Mouse (Mus musculus) splenic B cell, adult 2 months (primary cell): ENCODE measurements around the gene Tef.

Experiments used
- DNase-seq: peaks from one replicate; pipeline ENCODE4 v3.0.0-alpha.2; 2011; ENCODE audit warnings: low read depth, low spot score
- H3K27me3 ChIP-seq: 2 replicates; pipeline ENCODE4 v1.6.1; 2012; ENCODE audit warnings: mild to moderate bottlenecking, low read length, moderate library complexity, mixed read lengths; ENCODE audit not compliant: control insufficient read depth, poor library complexity, insufficient read depth, severe bottlenecking
- H3K36me3 ChIP-seq: 2 replicates; pipeline ENCODE4 v1.6.1; 2012; ENCODE audit warnings: mild to moderate bottlenecking, low read length, moderate library complexity, mixed read lengths; ENCODE audit not compliant: control insufficient read depth, poor library complexity, insufficient read depth, severe bottlenecking

The Tef gene

DNA sequence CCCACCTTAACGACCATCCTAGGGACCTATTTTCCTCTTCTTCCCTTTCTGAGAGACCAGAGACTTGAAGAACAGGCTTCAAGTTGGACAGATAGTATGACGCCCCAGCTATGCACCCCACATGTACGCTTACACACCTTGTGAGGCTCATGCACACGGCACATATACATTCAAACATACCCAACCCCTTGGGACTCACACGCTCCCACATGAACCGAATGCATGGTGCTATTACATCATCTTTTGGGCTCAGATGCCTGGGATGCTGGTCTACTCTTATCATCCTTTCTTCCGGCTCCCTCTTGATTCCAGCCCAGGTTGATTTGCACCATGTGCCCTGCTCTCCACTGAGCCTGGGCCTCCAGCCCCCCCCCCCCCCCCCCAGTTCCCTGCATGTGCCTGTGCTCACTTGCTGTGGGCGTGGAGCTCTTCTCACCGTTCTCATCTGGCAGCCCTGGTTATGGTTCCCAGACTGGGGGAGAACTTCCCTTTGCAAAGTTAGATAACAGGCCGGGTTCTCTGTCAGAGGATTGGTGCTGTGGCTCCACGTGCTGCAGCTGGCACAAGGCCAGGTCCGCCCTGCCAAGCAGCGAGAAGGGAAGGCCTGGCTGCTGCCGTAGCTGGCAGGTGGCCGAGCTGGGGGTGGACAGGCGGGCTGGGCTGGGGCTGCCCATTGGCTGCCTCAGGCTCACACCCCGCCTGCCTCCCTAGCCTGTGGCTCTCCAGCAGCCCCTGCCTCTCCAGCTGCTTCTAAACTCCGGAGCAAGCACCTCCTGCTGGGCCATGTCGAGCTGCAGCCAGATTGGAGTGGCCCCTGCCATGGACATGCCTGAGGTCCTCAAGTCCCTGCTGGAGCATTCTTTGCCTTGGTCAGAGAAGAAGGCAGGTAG is at the start of gene Tef:
TSS of gene Tef (plus strand) at position 421 of the 890 bp plus-strand sequence.
- Histone ChIP-seq H3K36me3 (no peaks in the 10 kb centered on the region), H3K27me3 (no peaks in the 10 kb centered on the region)
- DNase-seq: peak; percentile 89

DNA sequence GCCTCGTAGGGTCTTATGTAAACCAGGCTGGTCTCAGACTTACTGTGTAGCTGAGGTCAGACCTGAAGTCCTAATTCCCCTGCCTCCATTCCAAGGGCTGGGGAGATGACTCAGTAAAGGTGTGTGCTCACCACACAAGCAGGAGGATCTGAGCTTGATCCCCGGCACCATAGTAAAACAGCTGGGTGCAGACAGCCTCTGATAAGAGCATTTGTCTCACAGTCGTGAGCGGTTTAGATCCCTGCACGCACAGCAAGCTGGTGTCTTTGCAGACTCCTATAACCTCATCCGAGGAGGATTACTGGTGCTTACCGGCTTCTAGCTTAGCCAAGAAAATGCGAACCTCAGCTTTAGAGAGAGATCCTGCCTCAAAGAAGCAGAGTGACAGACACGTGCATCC is 48.6 kb upstream of the Tef start:
- DNase-seq: no peak
- Histone ChIP-seq H3K27me3 (no peaks in the 10 kb centered on the region), H3K36me3 (0 out of 2 replicates have a peak, but pooled peaks cover 2% of the 10 kb centered on the region)

DNA sequence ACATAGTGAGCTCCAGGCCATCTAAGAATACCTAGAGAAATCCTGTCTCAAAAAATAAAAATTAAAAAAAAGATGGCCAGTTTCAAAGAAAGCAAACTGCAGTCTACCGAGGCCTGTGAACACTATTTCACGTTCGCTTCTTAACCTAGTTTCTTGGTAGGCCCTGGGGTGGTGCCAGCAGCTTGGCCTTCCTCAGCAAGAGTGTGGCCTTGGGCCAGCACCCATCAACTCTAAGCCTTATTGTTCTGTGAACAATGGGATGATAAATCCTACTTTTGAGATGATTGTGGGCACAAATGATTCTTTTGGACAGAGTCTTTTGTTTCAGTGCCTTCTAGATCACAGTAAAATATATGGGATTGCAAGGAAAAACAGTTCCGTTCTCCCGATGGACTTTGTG is 43.5 kb upstream of the Tef start:
- DNase-seq: no peak
- Histone ChIP-seq H3K36me3 (0 out of 2 replicates have a peak, but pooled peaks cover 4% of the 10 kb centered on the region), H3K27me3 (no peaks in the 10 kb centered on the region; the same call in 1 of the 2 replicates)

DNA sequence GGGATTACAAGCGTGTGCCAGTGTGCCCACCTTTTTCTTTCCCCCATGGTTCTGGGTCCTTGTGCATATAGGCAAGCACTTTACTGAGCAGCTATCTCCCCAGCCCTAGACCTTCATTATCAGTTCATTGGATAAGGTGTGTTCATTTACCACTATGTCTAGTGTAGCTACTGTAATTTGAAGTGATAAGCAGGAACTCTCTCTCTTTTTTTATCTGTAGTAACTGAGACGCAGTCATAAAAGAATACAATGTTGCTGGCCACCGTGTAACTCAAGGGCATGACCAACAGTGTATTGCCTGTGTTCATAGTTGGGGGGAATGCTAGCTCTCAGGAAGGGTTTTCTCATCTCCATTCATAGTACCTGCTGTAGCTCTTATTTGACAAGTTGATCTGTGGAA is 42.7 kb upstream of the Tef start:
- DNase-seq: no peak
- no peaks in the 10 kb centered on the region; the same call in 1 of the 2 replicates for H3K27me3 ChIP-seq
- 0 out of 2 replicates have a peak, but pooled peaks cover 4% of the 10 kb centered on the region for H3K36me3 ChIP-seq

DNA sequence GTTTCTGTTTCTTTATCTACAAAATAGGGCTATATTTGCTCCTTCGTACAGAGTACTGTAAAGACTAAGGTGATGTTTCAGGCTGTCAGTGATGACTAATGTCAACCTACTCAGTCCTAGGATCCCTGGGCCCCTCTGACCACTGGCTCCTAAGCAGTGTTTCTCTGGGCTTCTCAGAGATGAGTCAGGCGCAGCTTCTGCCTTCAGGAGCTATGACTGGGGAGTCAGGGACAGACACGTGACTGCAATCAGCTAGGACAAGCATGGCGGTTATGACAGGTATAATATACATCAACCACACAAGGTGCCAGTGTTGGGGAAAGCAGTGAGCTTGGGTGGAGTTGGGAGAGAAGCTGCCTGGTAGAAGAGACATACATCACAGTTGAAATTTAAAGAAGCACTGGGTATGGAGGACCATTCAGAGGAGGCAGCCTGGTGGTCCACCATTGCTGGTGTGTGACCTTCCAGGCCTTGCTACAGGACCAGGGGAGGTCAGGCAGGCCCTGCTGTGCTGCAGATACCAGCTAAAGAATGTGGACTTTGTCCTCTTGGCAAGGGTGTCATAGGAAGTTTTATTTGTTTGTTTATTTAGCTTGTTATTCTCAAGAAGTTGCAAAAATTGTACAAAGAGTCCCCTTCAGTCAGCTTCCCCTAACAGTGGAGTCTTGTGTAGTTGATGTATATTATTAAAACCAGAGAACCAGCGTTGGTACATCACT is 41.7 kb upstream of the Tef start:
- no peak for DNase-seq
- H3K36me3 ChIP-seq: 0 out of 2 replicates have a peak, but pooled peaks cover 4% of the 10 kb centered on the region
- H3K27me3 ChIP-seq: no peaks in the 10 kb centered on the region; the same call in 1 of the 2 replicates

DNA sequence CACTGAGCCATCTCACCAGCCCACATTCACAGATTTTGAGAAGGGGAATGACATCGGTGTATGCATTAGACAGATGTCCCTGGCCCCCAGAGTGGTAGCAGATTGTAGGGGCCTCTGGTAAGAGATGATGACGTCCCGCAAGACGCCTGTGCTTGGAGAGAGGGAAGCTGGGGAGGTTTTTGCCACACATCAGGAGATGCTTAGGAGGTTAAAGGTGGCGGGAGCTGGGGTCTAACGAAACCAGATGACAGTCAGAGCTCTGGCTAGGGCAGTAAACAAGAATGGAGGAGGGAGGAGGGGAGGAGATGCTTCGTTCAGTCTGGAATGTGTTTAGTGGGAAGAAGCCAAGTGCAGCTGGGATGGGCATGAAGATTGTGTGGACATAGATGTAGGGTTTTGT is 40.8 kb upstream of the Tef start:
- DNase-seq: no peak
- no peaks in the 10 kb centered on the region; the same call in 1 of the 2 replicates for H3K27me3 ChIP-seq
- H3K36me3 ChIP-seq: 0 out of 2 replicates have a peak, but pooled peaks cover 2% of the 10 kb centered on the region

DNA sequence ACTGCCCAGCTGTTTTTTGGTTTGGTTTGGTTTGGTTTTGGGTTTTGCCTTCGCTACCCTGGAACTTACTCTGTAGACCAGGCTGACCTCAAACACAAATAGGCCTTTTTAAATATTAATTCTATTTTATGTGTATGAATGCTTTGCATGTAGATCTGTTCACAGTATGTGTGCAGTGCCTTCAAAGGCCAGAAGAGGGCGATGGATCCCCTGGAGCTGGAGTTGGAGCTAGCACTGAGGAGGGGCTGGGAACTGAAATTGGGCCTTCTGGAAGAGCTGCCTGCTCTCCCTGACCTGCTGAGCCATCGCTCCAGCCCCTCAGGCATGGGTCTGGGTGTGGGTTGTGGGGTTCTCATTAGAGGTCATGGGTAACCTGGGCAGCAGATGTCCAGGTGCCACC is 40.3 kb upstream of the Tef start:
- Histone ChIP-seq H3K36me3 (0 out of 2 replicates have a peak, but pooled peaks cover 2% of the 10 kb centered on the region), H3K27me3 (no peaks in the 10 kb centered on the region; the same call in 1 of the 2 replicates)
- DNase-seq: no peak

DNA sequence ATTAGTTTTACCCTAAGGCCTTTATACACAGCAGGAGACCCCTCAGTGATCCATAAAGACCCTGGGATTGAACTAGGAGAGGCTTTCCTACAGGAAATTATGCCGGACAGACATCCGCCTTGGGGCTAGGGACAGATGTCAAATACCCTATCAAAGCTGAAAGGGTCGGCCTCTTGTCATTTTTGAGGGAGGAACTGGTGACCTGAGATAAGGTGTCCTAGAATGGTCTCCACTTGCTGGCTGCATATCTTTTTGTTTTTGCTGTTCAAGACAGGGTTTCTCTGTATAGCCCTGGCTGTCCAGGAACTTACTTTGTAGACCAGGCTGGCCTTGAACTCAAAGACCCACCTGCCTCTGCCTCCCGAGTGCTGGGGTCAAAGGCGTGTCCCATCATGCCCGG is 37.6 kb upstream of the Tef start:
- Histone ChIP-seq H3K36me3 (peaks cover 2% of the 10 kb centered on the region; the same call in 1 of the 2 replicates), H3K27me3 (no peaks in the 10 kb centered on the region; the same call in 1 of the 2 replicates)
- DNase-seq: no peak

DNA sequence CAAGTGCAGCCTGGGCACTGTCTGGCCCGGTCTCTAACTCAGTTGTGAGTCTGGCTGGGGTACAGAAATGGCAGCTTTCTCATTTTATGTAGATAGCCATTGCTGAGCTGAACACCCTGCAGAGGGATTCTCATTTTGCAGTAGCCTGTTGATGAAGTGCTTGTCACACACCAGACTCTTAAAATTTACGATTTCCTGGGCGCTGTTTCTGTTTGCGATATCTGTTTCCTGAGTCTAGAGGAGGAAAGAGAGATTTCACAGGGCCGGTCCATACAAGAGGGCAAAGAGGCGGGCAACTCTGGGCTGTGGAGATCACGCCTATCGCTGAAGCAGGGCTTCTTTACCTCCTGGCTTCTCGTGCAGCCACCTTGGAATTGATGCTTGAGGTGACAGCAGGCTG is 36.6 kb upstream of the Tef start:
- Histone ChIP-seq H3K36me3 (peaks cover 2% of the 10 kb centered on the region; the same call in 1 of the 2 replicates), H3K27me3 (no peaks in the 10 kb centered on the region; the same call in 1 of the 2 replicates)
- DNase-seq: no peak

DNA sequence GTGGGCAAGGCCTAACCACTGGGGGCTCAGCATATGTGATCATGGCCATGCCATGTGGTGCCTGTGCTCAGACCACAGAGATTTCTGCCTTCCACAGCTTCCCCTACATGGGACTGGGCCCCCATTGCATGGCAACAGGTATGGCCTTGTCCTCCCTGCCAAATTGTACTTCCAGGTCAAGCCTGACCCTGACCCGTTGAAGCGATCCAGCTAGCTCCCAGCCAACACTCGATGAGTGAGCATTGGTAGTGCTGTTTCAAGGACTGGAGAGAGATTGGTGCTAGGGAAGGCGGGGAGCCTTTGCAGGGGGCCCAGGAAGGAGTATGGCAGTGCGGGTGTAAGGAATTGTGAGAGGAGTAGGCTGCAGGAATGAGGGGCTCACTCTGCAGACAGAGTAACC is 35.8 kb upstream of the Tef start:
- DNase-seq: no peak
- H3K27me3 ChIP-seq: no peaks in the 10 kb centered on the region; the same call in 1 of the 2 replicates
- H3K36me3 ChIP-seq: peaks cover 2% of the 10 kb centered on the region; the same call in 1 of the 2 replicates

DNA sequence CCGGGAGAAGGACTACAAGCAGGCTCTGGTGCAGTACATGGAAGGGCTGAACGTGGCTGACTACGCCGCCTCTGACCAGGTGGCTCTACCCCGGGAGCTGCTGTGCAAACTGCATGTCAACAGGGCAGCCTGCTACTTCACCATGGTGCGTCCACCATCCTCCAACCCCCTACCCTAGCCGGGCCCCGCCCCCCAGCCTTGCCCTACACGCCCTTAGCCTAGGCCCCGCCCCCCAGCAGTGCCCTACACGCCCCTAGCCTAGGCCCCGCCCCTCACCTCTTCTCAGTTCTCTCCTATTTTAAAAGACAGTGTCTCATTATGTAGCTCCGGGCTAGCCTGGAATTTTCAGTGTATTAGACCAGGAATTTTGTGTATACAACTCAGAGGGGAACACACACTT is 33.2 kb upstream of the Tef start:
- DNase-seq: no peak
- Histone ChIP-seq H3K27me3 (no peaks in the 10 kb centered on the region), H3K36me3 (peaks cover 2% of the 10 kb centered on the region)

DNA sequence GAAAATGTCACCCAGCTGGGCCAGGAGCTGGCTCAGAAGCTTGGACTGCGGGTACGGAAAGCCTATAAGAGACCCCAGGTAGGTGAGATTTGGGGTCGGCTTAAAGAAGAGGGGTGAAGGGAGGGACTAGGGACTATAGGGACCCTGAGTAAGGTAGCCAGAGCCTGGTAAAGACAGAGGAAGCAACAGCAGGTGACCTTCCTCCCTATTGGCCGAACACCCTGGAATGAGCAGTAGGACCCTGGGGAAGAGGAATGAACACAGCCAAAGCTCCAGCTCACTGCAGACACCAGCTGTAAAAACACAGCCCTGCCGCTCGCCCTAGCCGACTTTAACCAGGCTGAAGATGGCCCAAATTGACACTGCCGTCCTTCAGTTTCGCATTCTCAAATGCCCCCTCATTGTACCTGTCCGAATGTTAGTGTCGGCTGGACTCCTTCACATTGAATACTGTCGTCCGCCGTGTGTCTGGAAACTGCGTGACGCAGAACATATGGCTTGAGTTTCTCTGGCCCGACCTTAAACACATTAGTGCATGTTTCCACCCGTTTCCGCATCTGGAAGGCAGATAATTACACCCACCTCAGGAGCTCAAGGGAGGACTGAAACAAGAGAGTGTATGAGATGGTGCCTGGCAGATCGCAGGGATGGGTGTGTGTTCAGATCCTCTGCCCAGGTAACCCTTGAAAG is 29.6 kb upstream of the Tef start:
- Histone ChIP-seq H3K27me3 (no peaks in the 10 kb centered on the region), H3K36me3 (peaks cover 2% of the 10 kb centered on the region)
- DNase-seq: no peak

DNA sequence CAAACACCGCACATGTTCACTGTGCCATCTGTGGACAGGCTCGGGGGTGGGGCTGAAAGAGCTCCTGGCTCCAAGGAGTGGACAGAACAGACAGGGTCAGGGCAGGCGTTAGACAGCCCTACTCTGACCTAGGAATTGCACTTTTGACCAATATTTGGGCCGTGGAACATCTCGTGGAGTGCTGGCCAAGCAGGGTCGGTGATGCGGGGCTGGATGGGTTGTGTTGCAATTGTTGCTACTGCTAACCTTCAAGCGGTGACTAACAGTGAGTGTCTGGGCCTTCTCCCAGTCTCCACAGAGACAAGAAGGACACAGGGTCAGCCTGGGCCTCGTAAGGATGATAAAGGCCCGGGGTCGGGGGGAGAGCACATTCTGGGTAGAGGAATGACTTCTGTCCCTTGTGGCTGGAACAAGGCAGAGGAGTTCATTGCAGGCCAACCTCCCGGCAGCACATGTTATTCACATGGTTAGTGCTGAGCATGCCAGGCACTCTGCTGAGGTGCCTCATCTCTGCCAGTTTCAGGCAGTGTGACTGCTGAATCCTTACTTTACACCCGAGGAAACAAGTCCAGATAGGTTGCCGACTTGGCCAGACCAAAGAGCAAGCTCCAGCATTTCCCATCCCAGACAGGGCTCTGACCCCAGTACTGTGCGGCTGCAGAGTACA is 27.6 kb upstream of the Tef start:
- Histone ChIP-seq H3K27me3 (no peaks in the 10 kb centered on the region), H3K36me3 (peaks cover 2% of the 10 kb centered on the region)
- no peak for DNase-seq
